Mouse (Mus musculus) midbrain, embryonic 10.5 days (tissue): ENCODE results near the gene Hmgcs1. TPM values are rescaled to one million over a fixed set of nuclear protein-coding genes. Genes with fewer than 3 reads are reported as not detected.
"Not testable (repeated sequence)": the region's sequence is repeated elsewhere in the genome, so short reads cannot be mapped to it uniquely, and the experiment has no call there.

Source experiments
- DNase-seq: peaks from one replicate; pipeline ENCODE4 v3.0.0-alpha.2; 2017; ENCODE audit warnings: low spot score
- H3K27ac ChIP-seq: fragments of 300-500 bp; sonication (generic); replicated peaks from 2 replicates; pipeline ENCODE4 v1.5.1; 2016; ENCODE audit warnings: mild to moderate bottlenecking
- H3K27me3 ChIP-seq: fragments of 300-500 bp; sonication (generic); 2 replicates; pipeline ENCODE4 v1.6.1; 2016; ENCODE audit warnings: low read depth, mild to moderate bottlenecking; ENCODE audit not compliant: poor library complexity, severe bottlenecking
- H3K36me3 ChIP-seq: fragments of 300-500 bp; sonication (generic); 2 replicates; pipeline ENCODE4 v1.6.1; 2016; ENCODE audit warnings: mild to moderate bottlenecking, moderate library complexity
- H3K4me1 ChIP-seq: fragments of 300-500 bp; sonication (generic); 2 replicates; pipeline ENCODE4 v1.6.1; 2016
- H3K4me3 ChIP-seq: fragments of 300-500 bp; sonication (generic); 2 replicates; pipeline ENCODE4 v1.5.1; 2016; ENCODE audit warnings: mild to moderate bottlenecking, moderate library complexity
- H3K9me3 ChIP-seq: fragments of 300-500 bp; sonication (generic); replicated peaks from 2 replicates; pipeline ENCODE4 v1.6.1; 2016; ENCODE audit warnings: mild to moderate bottlenecking
- WGBS: fragments of 180-500 bp; shearing (Covaris S2); methylation state at CpG from one replicate; pipeline ENCODE4 v1.1.7; 2016; 5-methylcytosine and 5-hydroxymethylcytosine counted together
- polyA plus RNA-seq: library from polyadenylated mRNA; unstranded; fragments of >200 nt; fragmentation: Nextera tagmentation; extraction: Ambion mirVana; gene quantifications from 2 replicates; pipeline ENCODE4 v1.2.1, GENCODE M21; 2016

Gene Hmgcs1
- polyA plus RNA-seq, 1 experiment from 2014 or later = 404 TPM

GRCm38 (mm10) chr13:119681161-119681560 lies 9.0 kb upstream of the Hmgcs1 start:
- Histone ChIP-seq H3K27me3 (no peaks in the 10 kb centered on the region), H3K9me3 (no peaks in the 10 kb centered on the region), H3K27ac (no peak overlapping the region), H3K4me1 (no peaks in the 10 kb centered on the region), H3K4me3 (no peak overlapping the region), H3K36me3 (no peaks in the 10 kb centered on the region)
- DNase-seq = no peak
- WGBS = 71% methylated on average over 3 of the region's 3 CpGs

DNA sequence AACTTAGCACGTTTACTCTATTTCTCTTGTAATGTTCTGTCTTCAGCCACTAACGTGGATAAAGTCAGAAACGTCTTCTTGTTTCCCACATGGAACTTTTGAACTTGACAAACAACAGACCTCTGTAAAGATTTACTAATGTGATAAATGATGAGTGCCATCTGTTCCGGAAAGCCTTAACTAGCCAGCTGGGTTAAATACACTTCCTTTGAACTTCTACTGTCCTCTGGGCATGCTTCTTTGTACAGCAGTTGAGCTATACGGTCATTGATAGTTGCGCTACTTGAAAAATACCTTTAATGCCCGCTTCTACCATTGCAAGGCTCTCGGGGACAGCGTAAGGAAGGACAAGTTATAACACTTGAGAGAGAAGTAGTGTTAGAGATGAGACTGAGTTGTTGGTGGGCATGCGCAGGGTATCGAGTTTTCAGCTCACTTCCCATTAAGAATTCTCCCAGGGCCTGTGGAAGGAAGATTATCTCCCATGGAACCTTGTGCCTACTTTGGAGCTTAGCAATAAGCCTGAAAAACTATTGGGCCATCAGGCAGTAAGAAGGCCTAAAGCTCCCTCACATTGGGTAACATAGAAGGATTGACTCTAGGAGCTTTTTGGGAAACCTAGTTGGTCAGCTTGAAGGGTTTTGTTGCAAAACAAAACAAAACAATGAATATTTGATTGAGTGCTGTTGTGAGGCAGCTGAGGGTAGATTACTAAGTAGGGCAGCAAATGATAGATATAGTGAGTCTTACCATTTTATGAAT lies 5.6 kb upstream of the Hmgcs1 start:
- Histone ChIP-seq H3K36me3 (no peaks in the 10 kb centered on the region), H3K4me3 (no peak overlapping the region), H3K27me3 (no peaks in the 10 kb centered on the region), H3K9me3 (no peaks in the 10 kb centered on the region), H3K27ac (no peak overlapping the region), H3K4me1 (peaks cover 7% of the 10 kb centered on the region)
- WGBS = 92% methylated on average over 11 of the region's 11 CpGs
- DNase-seq = no peak

DNA sequence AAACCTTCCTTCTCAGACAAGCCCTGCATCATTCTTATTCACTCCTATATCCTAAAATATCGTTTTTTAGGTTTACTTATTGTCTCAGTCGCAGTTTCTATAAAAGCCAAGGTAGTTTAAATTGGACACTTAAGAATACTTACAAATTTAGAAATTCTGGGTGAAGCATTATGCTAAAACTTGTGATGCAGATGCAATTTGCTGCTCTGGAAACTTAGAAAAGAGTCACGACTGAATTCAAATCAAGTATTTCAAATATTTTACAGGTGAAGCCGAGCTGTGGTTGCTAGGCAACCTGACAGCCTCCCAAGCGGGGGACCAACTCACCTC lies 505 bp upstream of the Hmgcs1 start:
- no peaks in the 10 kb centered on the region for H3K9me3 ChIP-seq
- DNase-seq = no peak
- peaks cover 14% of the 10 kb centered on the region for H3K36me3 ChIP-seq
- no peaks in the 10 kb centered on the region for H3K27me3 ChIP-seq
- peak overlapping the region; percentile 96 for H3K4me3 ChIP-seq
- H3K4me1 ChIP-seq = peaks cover 40% of the 10 kb centered on the region
- WGBS = 13% methylated on average over 5 of the region's 5 CpGs
- peak overlapping the region; percentile 88 for H3K27ac ChIP-seq

GRCm38 (mm10) chr13:119690876-119691620 lies 869 bp downstream of the Hmgcs1 start:
- H3K27me3 ChIP-seq = no peaks in the 10 kb centered on the region
- DNase-seq = no peak
- peak overlapping the region; percentile 96 for H3K4me3 ChIP-seq
- H3K36me3 ChIP-seq = peaks cover 26% of the 10 kb centered on the region
- no peaks in the 10 kb centered on the region for H3K9me3 ChIP-seq
- peak overlapping the region; percentile 98 for H3K27ac ChIP-seq
- H3K4me1 ChIP-seq = peaks cover 50% of the 10 kb centered on the region
- 8% methylated on average over 7 of the region's 7 CpGs for WGBS

GRCm38 (mm10) chr13:119691958-119692357 lies 1.8 kb downstream of the Hmgcs1 start:
- H3K4me1 ChIP-seq = peaks cover 50% of the 10 kb centered on the region
- not testable (repeated sequence) for DNase-seq, H3K27me3 ChIP-seq, H3K9me3 ChIP-seq
- H3K36me3 ChIP-seq = peaks cover 35% of the 10 kb centered on the region
- H3K4me3 ChIP-seq = peak overlapping the region; percentile 96
- peak overlapping the region; percentile 98; the same call in 1 of the 2 replicates for H3K27ac ChIP-seq
- 84% methylated on average over 3 of the region's 3 CpGs for WGBS

- DNase-seq = no peak
- Histone ChIP-seq H3K4me3 (no peak overlapping the region), H3K9me3 (no peaks in the 10 kb centered on the region), H3K36me3 (peaks cover 72% of the 10 kb centered on the region), H3K27ac (no peak overlapping the region), H3K27me3 (no peaks in the 10 kb centered on the region), H3K4me1 (peaks cover 47% of the 10 kb centered on the region)
- 74% methylated on average over 4 of the region's 4 CpGs for WGBS
Measured at GRCm38 (mm10) chr13:119695676-119696075, 5.5 kb downstream of the Hmgcs1 start.

DNA sequence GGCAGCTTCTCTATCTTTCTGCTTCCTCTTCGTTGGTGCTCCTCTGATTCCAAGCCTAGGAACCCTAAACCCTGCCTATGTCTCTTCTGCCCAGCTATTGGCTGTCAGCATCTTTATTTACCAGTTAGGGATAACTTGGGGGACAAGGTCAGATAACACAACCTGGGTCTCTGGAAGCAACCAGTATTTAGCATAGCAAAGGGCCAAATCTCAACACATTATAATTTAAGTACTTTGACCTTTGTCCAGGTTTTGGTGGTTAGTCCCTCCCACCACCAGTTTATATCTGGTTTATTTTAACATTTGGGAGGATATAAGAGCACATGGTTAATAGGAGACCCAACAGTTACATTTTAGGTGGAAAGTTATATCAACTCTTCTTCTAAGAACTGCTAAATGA lies 6.3 kb downstream of the Hmgcs1 start:
- no peak overlapping the region for H3K4me3 ChIP-seq
- 84% methylated on average over 1 of the region's 1 CpGs for WGBS
- H3K27ac ChIP-seq = no peak overlapping the region
- no peaks in the 10 kb centered on the region for H3K9me3 ChIP-seq
- peaks cover 44% of the 10 kb centered on the region for H3K4me1 ChIP-seq
- no peaks in the 10 kb centered on the region for H3K27me3 ChIP-seq
- DNase-seq = no peak
- H3K36me3 ChIP-seq = peaks cover 80% of the 10 kb centered on the region

GRCm38 (mm10) chr13:119698436-119698835 lies 8.3 kb downstream of the Hmgcs1 start:
- Histone ChIP-seq H3K36me3 (peaks cover 98% of the 10 kb centered on the region), H3K9me3 (no peaks in the 10 kb centered on the region), H3K4me1 (peaks cover 26% of the 10 kb centered on the region), H3K27ac (no peak overlapping the region), H3K4me3 (no peak overlapping the region), H3K27me3 (no peaks in the 10 kb centered on the region)
- DNase-seq = no peak
- 94% methylated on average over 4 of the region's 4 CpGs for WGBS

GRCm38 (mm10) chr13:119704280-119704679 lies 14.1 kb downstream of the Hmgcs1 start:
- DNase-seq = no peak
- Histone ChIP-seq H3K4me3 (no peak overlapping the region), H3K4me1 (no peaks in the 10 kb centered on the region), H3K27me3 (no peaks in the 10 kb centered on the region), H3K9me3 (no peaks in the 10 kb centered on the region), H3K36me3 (peaks cover 97% of the 10 kb centered on the region), H3K27ac (no peak overlapping the region)
- 92% methylated on average over 7 of the region's 7 CpGs for WGBS

DNA sequence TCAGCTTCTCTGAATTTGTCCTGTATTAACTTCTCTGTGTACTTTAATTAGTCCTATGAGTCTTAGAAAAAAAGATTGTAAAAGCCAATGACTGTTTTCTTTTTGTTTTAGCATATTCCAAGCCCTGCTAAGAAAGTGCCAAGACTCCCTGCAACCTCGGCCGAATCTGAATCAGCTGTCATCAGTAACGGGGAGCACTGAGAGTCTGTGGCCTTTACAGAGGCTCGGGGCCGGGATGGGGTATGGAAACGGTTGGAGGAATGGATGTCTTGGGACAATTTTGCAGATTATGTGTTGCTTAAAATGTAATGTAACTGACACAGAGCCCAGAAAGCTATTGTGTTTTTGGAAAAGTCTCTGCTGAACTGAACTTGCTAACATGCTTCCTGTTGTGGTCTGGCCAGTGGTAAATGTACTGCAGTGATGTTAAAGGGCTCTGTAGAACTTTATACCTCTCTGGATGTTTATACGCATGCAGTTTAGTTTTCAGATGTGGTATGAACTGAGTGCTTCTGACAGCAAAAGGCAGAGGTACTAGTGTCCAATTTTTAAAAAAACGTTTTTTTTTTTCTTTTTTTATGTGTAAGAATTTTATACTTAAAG lies 16.2 kb downstream of the Hmgcs1 start:
- H3K4me1 ChIP-seq, H3K9me3 ChIP-seq, H3K4me3 ChIP-seq, DNase-seq, H3K27me3 ChIP-seq, H3K27ac ChIP-seq: not testable (repeated sequence)
- 89% methylated on average over 8 of the region's 8 CpGs for WGBS
- H3K36me3 ChIP-seq = peaks cover 97% of the 10 kb centered on the region

DNA sequence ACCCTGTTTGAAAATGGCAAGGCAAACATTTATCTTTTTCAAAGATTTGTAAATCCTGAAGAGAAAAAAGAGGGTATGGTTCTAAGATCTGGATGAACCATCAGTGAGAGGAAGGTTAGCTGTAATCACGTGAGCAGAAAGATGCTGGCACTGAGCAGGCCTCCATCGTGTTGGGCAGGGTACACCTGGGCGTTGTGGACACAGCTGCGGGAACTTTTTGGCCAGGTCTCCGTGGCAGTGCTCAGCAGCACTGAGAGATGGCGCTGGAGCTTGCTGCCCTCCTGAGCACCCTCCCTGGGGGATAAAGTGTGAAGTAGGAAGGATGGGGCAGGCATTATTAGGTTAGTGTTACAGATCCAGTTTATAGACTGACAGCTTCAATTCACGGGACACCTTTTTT lies 16.8 kb downstream of the Hmgcs1 start:
- 85% methylated on average over 7 of the region's 7 CpGs for WGBS
- H3K27ac ChIP-seq = no peak overlapping the region
- H3K4me1 ChIP-seq = no peaks in the 10 kb centered on the region
- H3K27me3 ChIP-seq = no peaks in the 10 kb centered on the region
- H3K36me3 ChIP-seq = peaks cover 96% of the 10 kb centered on the region
- no peak overlapping the region for H3K4me3 ChIP-seq
- no peak for DNase-seq
- no peaks in the 10 kb centered on the region for H3K9me3 ChIP-seq

- Histone ChIP-seq H3K9me3 (no peaks in the 10 kb centered on the region), H3K4me3 (no peak overlapping the region), H3K27ac (no peak overlapping the region), H3K4me1 (no peaks in the 10 kb centered on the region), H3K36me3 (peaks cover 94% of the 10 kb centered on the region), H3K27me3 (no peaks in the 10 kb centered on the region)
- DNase-seq = no peak
- WGBS = 97% methylated on average over 6 of the region's 6 CpGs
Measured at GRCm38 (mm10) chr13:119707906-119708305, 17.7 kb downstream of the Hmgcs1 start.

- no peaks in the 10 kb centered on the region for H3K27me3 ChIP-seq
- no peaks in the 10 kb centered on the region for H3K4me1 ChIP-seq
- H3K4me3 ChIP-seq = no peak overlapping the region
- no peak overlapping the region for H3K27ac ChIP-seq
- 90% methylated on average over 5 of the region's 5 CpGs for WGBS
- H3K36me3 ChIP-seq = peaks cover 90% of the 10 kb centered on the region
- no peak for DNase-seq
- no peaks in the 10 kb centered on the region for H3K9me3 ChIP-seq
Measured at GRCm38 (mm10) chr13:119708941-119709340, 18.8 kb downstream of the Hmgcs1 start.
